Mouse (Mus musculus) forebrain, postnatal 0 days (tissue): ENCODE measurements at regions not wholly inside any gene's neighbourhood (a gene's known extent, or its start where the extent isn't known, plus 50 kb on each side); places are given as distances from the start of the nearest gene placed in this dataset.
"Not testable (repeated sequence)": the region's sequence is repeated elsewhere in the genome, so short reads cannot be mapped to it uniquely, and the experiment has no call there.

ENCODE experiments used
- ATAC-seq: fragments of 200-750 bp; cut with Nextera tagmentation; 2 replicates; pipeline ENCODE4 v1.8.0; 2017; ENCODE audit warnings: mild to moderate bottlenecking, moderate library complexity
- DNase-seq: peaks from one replicate; pipeline ENCODE4 v3.0.0-alpha.2; 2015
- H3K27ac ChIP-seq: fragments of 300-500 bp; sonication (generic); 2 replicates; pipeline ENCODE4 v1.5.1; 2014; ENCODE audit warnings: low read depth, mild to moderate bottlenecking, antibody characterized with exemption, low read length, moderate library complexity, mixed read lengths
- H3K27me3 ChIP-seq: fragments of 300-500 bp; sonication (generic); 2 replicates; pipeline ENCODE4 v1.6.1; 2014; ENCODE audit warnings: mild to moderate bottlenecking, low read length, mixed read lengths; ENCODE audit not compliant: insufficient read depth
- H3K36me3 ChIP-seq: fragments of 300-500 bp; sonication (generic); 2 replicates; pipeline ENCODE4 v1.6.1; 2014; ENCODE audit warnings: mild to moderate bottlenecking, moderate library complexity; ENCODE audit not compliant: insufficient read depth
- H3K4me1 ChIP-seq: fragments of 300-500 bp; sonication (generic); 2 replicates; pipeline ENCODE4 v1.6.1; 2014; ENCODE audit warnings: antibody characterized with exemption; ENCODE audit not compliant: insufficient read depth
- H3K4me2 ChIP-seq: fragments of 300-500 bp; sonication (generic); 2 replicates; pipeline ENCODE4 v1.6.1; 2014; ENCODE audit warnings: low read depth, mild to moderate bottlenecking, moderate library complexity
- H3K4me3 ChIP-seq: fragments of 300-500 bp; sonication (generic); 2 replicates; pipeline ENCODE4 v1.5.1; 2014; ENCODE audit warnings: low read depth, low read length, mixed read lengths
- H3K9ac ChIP-seq: fragments of 300-500 bp; sonication (generic); 2 replicates; pipeline ENCODE4 v1.6.1; 2014; ENCODE audit warnings: mild to moderate bottlenecking
- H3K9me3 ChIP-seq: fragments of 300-500 bp; sonication (generic); 2 replicates; pipeline ENCODE4 v1.6.1; 2016; ENCODE audit warnings: low read length
- CTCF ChIP-seq: sonication (generic); IDR thresholded peaks from 2 replicates; pipeline ENCODE4 v1.5.1; 2016; ENCODE audit warnings: antibody characterized with exemption, control low read depth, low read depth
- WGBS: fragments of 180-500 bp; shearing (Covaris S2); extraction: QIAGEN DNeasy Blood & Tissue Kit; methylation state at CpG from one replicate; pipeline ENCODE4 v1.1.7; 2014; 5-methylcytosine and 5-hydroxymethylcytosine counted together

- not testable (repeated sequence) for H3K4me2 ChIP-seq, H3K36me3 ChIP-seq, H3K9ac ChIP-seq, H3K9me3 ChIP-seq, H3K27ac ChIP-seq, DNase-seq, H3K27me3 ChIP-seq, H3K4me1 ChIP-seq, ATAC-seq, H3K4me3 ChIP-seq
- 83% methylated on average over 2 of the region's 2 CpGs for WGBS
Observed at GRCm38 (mm10) chr8:93443631-93444030, 64.1 kb upstream of the Ces1h start.

GRCm38 (mm10) chr8:93441936-93442335, 62.4 kb upstream of the Ces1h start:
- Histone ChIP-seq H3K9ac (no peak overlapping the region), H3K27me3 (no peaks in the 10 kb centered on the region), H3K27ac (no peak overlapping the region), H3K4me2 (no peak overlapping the region), H3K9me3 (no peaks in the 10 kb centered on the region), H3K36me3 (no peaks in the 10 kb centered on the region), H3K4me3 (no peak overlapping the region), H3K4me1 (no peaks in the 10 kb centered on the region)
- DNase-seq = no peak
- no peak for ATAC-seq
- WGBS = 38% methylated on average over 3 of the region's 3 CpGs
- TF ChIP-seq CTCF = no peak

GRCm38 (mm10) chr8:93436586-93436985, 57.1 kb upstream of the Ces1h start:
- H3K36me3 ChIP-seq, H3K4me3 ChIP-seq, H3K9ac ChIP-seq, H3K4me2 ChIP-seq, DNase-seq, H3K9me3 ChIP-seq, ATAC-seq, H3K27ac ChIP-seq, H3K4me1 ChIP-seq, H3K27me3 ChIP-seq: not testable (repeated sequence)
- WGBS = 69% methylated on average over 12 of the region's 12 CpGs

- Histone ChIP-seq H3K9me3 (no peaks in the 10 kb centered on the region), H3K36me3 (no peaks in the 10 kb centered on the region), H3K9ac (no peak overlapping the region), H3K4me3 (no peak overlapping the region), H3K27ac (no peak overlapping the region), H3K27me3 (no peaks in the 10 kb centered on the region), H3K4me1 (no peaks in the 10 kb centered on the region), H3K4me2 (no peak overlapping the region)
- 2% methylated on average over 3 of the region's 3 CpGs for WGBS
- TF ChIP-seq CTCF = peak; percentile 93
- DNase-seq (peak; percentile 89), ATAC-seq (peak; percentile 76)
Observed at GRCm38 (mm10) chr8:93430637-93431036, 51.1 kb upstream of the Ces1h start.
